Mouse (Mus musculus): ENCODE data around the gene Grk1.
A peak's percentile ranks its signal among the peaks of the same experiment; 100 is the strongest.

- TF ChIP-seq CTCF (IDR thresholded peaks at IDR 0.05; ENCODE audit: insufficient read depth, low read depth, low read length) (peak; percentile 35; the same call in 1 of the 2 replicates), POLR2A (IDR thresholded peaks at IDR 0.05; ENCODE audit: insufficient read depth, low read depth, low read length) (no peak)
Observed at GRCm38 (mm10) chr8:13466989-13467388, 62.1 kb downstream of the Grk1 start.
